Mouse (Mus musculus) heart, embryonic 10.5 days (tissue): ENCODE measurements around the gene Alk. TPM values are rescaled to one million over a fixed set of nuclear protein-coding genes. Genes with fewer than 3 reads are reported as not detected.

Experiments
- DNase-seq: peaks from one replicate; pipeline ENCODE4 v3.0.0-alpha.2; 2017; ENCODE audit warnings: low spot score
- H3K27ac ChIP-seq: fragments of 300-500 bp; sonication (generic); 2 replicates; pipeline ENCODE4 v1.5.1; 2016; ENCODE audit warnings: mild to moderate bottlenecking
- H3K27me3 ChIP-seq: fragments of 300-500 bp; sonication (generic); 2 replicates; pipeline ENCODE4 v1.6.1; 2016; ENCODE audit warnings: mild to moderate bottlenecking; ENCODE audit not compliant: poor library complexity, insufficient read depth, severe bottlenecking
- H3K36me3 ChIP-seq: fragments of 300-500 bp; sonication (generic); 2 replicates; pipeline ENCODE4 v1.6.1; 2016; ENCODE audit warnings: mild to moderate bottlenecking, moderate library complexity
- H3K4me1 ChIP-seq: fragments of 300-500 bp; sonication (generic); 2 replicates; pipeline ENCODE4 v1.6.1; 2016; ENCODE audit warnings: mild to moderate bottlenecking
- H3K4me3 ChIP-seq: fragments of 300-500 bp; sonication (generic); 2 replicates; pipeline ENCODE4 v1.5.1; 2016; ENCODE audit warnings: mild to moderate bottlenecking, moderate library complexity
- H3K9me3 ChIP-seq: fragments of 300-500 bp; sonication (generic); 2 replicates; pipeline ENCODE4 v1.6.1; 2016; ENCODE audit warnings: mild to moderate bottlenecking, moderate library complexity
- WGBS: fragments of 180-500 bp; shearing (Covaris S2); methylation state at CpG from one replicate; pipeline ENCODE4 v1.1.7; 2016; 5-methylcytosine and 5-hydroxymethylcytosine counted together
- polyA plus RNA-seq: library from polyadenylated mRNA; unstranded; fragments of >200 nt; fragmentation: Nextera tagmentation; extraction: Ambion mirVana; gene quantifications from 2 replicates; pipeline ENCODE4 v1.2.1, GENCODE M21; 2016

Alk gene
- polyA plus RNA-seq, 1 experiment from 2014 or later: 0.78 TPM

DNA sequence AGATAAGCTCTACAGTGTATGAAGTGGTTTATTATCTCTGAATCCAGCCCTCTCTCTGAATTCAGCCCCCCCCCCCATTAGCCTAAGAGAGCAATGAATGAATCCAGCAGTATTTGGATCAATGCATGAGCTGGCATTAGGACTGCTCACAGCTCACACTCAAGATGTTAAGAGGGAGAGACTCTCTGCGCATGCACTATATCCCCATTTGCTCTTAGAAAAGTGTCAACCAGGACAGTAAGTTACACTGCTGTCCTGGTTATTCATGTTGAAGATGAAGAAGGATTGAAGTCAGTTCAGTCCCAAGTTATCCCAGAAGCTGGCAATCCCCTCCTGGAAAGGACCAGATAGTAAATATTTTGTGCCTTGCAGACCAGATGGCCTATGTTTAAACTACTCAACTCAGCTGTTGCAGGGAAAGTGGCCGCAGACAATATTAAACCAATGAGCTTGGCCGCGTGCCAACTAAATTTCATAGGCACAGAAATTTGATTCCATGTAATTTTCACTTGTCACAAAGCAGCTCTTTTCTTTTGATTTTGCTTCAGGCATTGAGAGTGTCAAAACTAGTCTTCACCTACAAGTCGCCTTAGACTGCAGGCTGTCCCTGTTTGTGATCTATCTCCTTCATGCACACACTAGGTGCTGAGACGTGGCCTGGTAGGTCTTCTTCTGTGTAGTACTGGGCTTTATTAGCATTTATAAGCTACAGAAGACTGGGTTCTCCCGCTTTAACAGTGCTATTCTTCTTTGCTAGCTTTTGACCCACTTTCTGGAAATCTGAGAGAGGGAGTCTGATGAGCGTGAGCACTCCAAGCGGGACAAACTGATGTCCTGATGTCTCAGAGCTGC is 339.0 kb downstream of the Alk start:
- no peaks in the 10 kb centered on the region for H3K27me3 ChIP-seq

DNA sequence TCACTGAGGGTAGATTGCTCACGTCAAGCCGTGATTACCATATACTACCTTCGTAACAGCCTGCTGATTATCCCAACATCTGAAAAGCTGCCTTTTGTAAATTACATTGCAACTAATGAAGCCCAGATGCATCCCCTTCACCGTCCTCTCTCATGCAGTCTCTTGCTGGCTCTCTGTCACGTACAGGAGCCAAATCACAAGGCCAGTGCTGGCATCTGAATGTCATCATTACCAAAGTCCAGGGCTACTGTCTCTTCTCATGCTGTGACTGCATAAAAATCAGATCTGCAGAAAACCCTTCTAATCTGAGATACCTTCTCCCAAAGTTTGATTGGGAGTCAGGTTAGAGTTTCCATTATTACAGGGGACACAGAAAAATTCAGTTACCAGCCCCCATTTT is 351.0 kb downstream of the Alk start:
- Histone ChIP-seq H3K27me3 (no peaks in the 10 kb centered on the region), H3K4me1 (peaks cover 20% of the 10 kb centered on the region), H3K4me3 (no peak overlapping the region), H3K36me3 (no peaks in the 10 kb centered on the region), H3K27ac (no peak overlapping the region), H3K9me3 (no peaks in the 10 kb centered on the region)
- 87% methylated on average over 5 of the region's 5 CpGs for WGBS
- no peak for DNase-seq

More for the DNA sequence above, 339.0 kb downstream of the Alk start:
- 88% methylated on average over 9 of the region's 9 CpGs for WGBS
- no peak overlapping the region for H3K27ac ChIP-seq
- no peaks in the 10 kb centered on the region for H3K9me3 ChIP-seq
- DNase-seq: no peak
- peaks cover 7% of the 10 kb centered on the region; the same call in 1 of the 2 replicates for H3K4me1 ChIP-seq
- no peaks in the 10 kb centered on the region for H3K36me3 ChIP-seq
- no peak overlapping the region for H3K4me3 ChIP-seq

DNA sequence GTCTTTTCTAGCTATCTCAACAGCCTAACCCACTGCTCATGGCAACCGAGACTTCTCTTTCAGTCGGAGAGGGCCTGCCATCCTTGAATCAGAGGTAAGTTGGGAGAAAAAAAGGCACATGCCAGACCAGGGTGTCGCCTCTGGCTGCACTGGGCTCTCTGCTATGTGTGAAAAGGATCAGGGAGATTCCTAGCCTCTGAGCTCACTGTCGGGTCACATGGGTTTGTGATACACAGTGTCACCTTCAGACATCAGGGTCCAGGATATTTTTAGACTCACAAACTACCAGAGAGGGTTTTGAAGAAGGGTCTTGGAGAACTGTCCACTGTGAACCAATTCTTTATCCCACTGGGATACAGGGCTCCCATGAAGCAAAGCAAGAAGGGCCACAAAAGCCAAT is 352.9 kb downstream of the Alk start:
- peaks cover 20% of the 10 kb centered on the region for H3K4me1 ChIP-seq
- no peak overlapping the region for H3K4me3 ChIP-seq
- WGBS: 37% methylated on average over 4 of the region's 4 CpGs
- no peaks in the 10 kb centered on the region for H3K9me3 ChIP-seq
- no peaks in the 10 kb centered on the region for H3K36me3 ChIP-seq
- H3K27ac ChIP-seq: peak overlapping the region; percentile 59
- H3K27me3 ChIP-seq: no peaks in the 10 kb centered on the region
- DNase-seq: peak; percentile 87

DNA sequence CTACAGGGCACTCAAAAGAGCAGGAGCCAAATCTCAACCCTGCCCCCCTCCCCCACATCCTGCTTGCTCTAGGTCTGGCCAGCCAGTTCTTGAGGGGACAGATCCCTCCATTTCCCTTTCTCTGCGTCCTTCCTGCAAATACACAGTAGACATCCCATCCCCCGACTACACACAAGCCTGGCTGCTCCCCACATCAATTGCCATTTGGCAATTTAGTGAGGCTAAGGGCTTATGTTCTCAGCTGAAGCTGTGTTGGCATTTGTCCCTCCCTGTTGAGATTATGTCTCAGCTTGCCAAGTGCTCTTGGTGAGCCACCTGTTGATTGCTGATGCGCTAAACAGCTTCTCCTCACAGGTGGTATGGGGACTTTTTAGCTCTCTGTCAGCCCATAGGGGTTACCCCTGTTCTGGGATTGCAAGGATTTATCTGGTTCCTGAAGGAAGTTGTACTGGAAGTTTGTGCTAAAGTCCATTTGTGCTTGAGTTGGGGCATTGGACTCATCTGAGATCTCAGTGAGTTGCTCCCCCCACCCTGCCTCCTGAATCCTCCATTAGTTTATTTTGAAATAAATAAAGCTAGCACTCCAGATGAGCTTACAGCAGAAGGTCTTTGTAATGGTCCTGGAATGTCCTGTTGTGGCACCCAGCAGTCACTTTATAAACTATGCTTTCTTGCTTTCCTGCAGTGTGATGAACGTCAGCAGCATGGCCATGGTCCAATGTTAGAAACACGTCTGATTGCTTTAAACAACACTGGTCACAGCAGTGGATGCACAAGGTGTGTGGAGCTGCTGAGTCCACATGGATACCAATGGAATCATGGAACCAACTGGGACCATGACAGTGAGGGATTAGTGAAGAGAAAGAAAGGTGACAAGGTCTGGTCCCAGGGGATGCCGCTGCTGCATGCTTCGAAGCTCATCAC is 353.7 kb downstream of the Alk start:
- Histone ChIP-seq H3K27me3 (no peaks in the 10 kb centered on the region), H3K4me3 (no peak overlapping the region), H3K36me3 (no peaks in the 10 kb centered on the region), H3K9me3 (no peaks in the 10 kb centered on the region), H3K4me1 (peaks cover 20% of the 10 kb centered on the region), H3K27ac (peak overlapping the region; percentile 59)
- DNase-seq: no peak
- 73% methylated on average over 7 of the region's 7 CpGs for WGBS

DNA sequence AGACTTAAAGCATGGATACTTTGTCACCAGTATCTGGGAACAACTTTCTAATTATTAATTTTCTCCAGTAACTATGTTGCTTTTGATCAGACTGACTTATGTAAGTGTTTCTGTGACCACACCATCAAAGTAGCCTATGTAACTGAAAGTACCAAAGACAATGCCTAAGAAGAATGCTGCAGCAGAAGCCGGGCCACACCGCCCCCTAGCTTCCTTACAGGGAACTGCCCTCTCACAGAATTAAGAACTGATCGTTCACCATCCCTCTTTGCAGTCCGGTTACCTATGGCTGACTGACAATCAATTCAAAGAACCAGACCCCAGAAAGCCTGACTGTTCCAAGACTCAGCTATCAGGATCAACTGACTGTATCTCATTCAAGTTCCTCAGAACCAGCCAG is 362.4 kb downstream of the Alk start:
- Histone ChIP-seq H3K27ac (no peak overlapping the region), H3K4me3 (no peak overlapping the region), H3K4me1 (no peaks in the 10 kb centered on the region), H3K36me3 (no peaks in the 10 kb centered on the region), H3K27me3 (no peaks in the 10 kb centered on the region), H3K9me3 (no peaks in the 10 kb centered on the region)
- no peak for DNase-seq
- WGBS: 55% methylated on average over 4 of the region's 4 CpGs

DNA sequence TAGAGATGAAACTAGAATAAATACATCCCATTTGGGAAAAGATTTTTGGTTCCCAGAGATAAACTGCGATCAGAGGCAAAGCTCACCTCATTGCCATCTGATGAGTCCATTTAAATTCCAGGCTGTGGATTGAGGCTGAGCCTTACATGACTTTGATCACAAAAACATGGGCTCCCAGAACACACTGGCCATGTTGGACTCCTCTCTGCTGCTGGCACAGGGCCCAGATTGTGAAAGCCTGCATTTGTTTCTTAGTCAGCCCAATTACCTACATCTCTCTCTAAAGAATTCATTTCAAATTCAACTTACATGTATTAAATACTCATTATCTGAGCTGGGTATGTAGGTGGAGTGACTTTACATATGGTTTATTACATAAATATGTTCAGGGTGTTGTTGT is 367.1 kb downstream of the Alk start:
- no peak overlapping the region for H3K4me3 ChIP-seq
- H3K9me3 ChIP-seq: no peaks in the 10 kb centered on the region
- no peaks in the 10 kb centered on the region for H3K4me1 ChIP-seq
- H3K27ac ChIP-seq: no peak overlapping the region
- no peak for DNase-seq
- WGBS: 91% methylated on average over 1 of the region's 1 CpGs
- no peaks in the 10 kb centered on the region for H3K27me3 ChIP-seq
- no peaks in the 10 kb centered on the region for H3K36me3 ChIP-seq

DNA sequence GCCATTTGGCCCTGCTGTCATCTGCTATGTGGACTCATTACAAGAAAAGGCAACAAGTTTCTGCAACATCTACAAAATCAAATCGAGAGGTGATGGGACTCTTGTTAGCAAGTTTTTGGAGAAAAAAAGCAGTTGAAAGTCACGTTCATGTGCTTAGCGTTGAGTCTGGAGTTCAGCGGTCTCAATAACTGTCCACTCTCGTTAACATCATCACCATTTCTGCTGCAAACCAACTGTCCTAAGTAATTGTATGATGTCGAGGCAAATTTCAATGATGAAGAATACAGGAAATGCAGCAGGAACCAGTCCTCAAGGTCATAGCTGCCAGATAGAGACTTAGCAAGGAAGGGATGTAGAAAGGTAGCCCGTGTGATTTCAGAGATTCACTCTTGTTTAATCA is 373.5 kb downstream of the Alk start:
- Histone ChIP-seq H3K4me1 (no peaks in the 10 kb centered on the region), H3K27ac (no peak overlapping the region), H3K36me3 (no peaks in the 10 kb centered on the region), H3K27me3 (no peaks in the 10 kb centered on the region), H3K4me3 (no peak overlapping the region), H3K9me3 (no peaks in the 10 kb centered on the region)
- WGBS: 89% methylated on average over 7 of the region's 7 CpGs
- no peak for DNase-seq

DNA sequence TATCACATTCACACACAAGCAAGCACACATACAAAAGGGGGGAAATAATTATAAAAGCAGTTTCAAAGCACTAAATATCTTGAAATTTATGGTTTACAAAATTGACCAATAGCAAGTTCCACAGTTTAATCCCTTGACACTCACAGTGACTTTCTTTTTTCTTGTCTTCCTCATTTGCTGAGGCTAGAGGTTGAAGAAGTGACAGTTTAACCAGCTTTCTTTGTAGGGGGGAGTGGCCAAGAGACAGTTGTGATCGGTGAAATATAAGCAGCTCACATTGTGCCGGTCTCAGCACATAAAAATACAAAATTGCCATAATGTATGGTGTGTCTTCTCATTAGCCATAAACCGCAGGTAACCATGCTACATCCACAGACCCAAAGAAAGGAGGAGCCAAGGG is 385.6 kb downstream of the Alk start:
- Histone ChIP-seq H3K4me3 (no peak overlapping the region), H3K9me3 (no peaks in the 10 kb centered on the region), H3K27ac (no peak overlapping the region), H3K4me1 (no peaks in the 10 kb centered on the region), H3K27me3 (no peaks in the 10 kb centered on the region), H3K36me3 (no peaks in the 10 kb centered on the region)
- WGBS: 82% methylated on average over 3 of the region's 3 CpGs
- DNase-seq: no peak

DNA sequence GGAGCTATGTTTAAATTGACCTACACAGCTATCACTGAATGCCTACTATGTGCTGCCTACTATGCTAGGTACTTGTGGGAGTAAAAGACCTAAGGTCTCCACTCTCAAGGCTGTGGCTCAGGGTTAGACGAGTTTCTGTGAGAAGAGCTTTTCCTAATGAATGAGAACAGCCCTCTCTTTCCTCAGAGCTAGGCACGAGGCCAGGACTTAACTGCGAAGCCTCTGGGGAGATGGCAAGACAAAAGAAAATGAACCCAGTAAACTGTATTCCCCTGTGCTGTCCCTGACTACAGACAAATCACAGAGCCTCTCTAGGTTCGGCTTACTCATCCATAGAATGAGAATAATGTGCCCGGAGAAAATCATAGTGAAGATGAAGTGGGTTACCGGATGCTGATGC is 406.9 kb downstream of the Alk start:
- WGBS: 83% methylated on average over 6 of the region's 6 CpGs
- no peak for DNase-seq
- no peak overlapping the region for H3K27ac ChIP-seq

DNA sequence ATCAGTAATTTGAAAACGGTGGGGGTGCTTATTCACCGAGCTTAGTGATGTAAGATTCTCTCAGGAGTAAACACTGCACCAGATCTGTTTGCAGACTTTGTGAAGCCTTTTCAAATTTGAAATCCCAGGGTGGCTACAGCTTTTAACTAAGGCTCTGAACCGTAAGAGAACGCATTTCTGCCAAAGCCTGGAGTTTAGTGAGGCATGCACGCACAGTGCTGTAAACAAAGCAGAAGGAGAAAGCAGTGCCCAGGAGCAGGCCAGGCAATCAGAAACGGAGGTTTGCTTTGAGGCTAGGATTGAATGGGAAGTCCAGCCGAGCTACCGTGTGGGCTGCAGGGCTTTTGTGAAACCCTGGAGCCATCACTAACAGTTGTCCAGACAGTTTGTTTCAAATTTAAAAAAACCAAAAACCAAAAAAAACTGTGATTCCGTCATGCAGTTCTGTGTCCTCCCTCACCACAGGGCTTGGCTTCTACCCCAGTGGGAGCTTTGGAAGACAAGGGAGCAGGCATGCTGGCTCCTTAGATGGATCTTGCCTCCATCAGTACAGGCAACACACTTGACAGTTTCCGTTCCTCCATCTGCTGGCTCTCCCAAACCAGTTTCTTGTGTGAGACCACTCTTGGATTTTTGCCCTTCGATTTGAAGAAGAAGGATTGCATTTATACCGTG is 409.3 kb downstream of the Alk start:
- WGBS: 48% methylated on average over 12 of the region's 12 CpGs
- DNase-seq: no peak

More for the DNA sequence above, 406.9 kb downstream of the Alk start:
- Histone ChIP-seq H3K27me3 (no peaks in the 10 kb centered on the region), H3K4me3 (no peak overlapping the region), H3K4me1 (no peaks in the 10 kb centered on the region), H3K36me3 (no peaks in the 10 kb centered on the region), H3K9me3 (no peaks in the 10 kb centered on the region)

DNA sequence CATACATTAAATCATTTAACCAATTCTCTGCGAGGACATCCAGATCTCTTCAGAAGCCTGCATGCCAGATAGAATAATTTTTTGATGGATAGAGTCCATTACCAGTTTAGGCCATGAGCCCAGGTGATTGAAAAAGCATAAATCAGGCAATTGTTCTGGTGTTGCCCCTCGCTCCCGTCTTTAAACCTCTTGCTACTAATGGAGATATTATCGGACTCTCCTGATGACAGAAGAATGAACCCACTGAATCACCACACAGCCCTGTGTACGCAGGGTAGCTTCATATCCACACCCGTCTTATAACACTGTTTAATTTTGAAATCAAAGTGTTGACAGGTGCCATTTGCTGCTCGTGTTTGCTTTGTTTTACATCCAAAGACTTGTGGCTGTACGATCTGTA is 413.9 kb downstream of the Alk start:
- Histone ChIP-seq H3K4me3 (no peak overlapping the region), H3K27ac (no peak overlapping the region), H3K4me1 (no peaks in the 10 kb centered on the region), H3K36me3 (no peaks in the 10 kb centered on the region), H3K9me3 (no peaks in the 10 kb centered on the region), H3K27me3 (no peaks in the 10 kb centered on the region)
- DNase-seq: no peak
- WGBS: 81% methylated on average over 8 of the region's 8 CpGs

More for the DNA sequence above, 409.3 kb downstream of the Alk start:
- Histone ChIP-seq H3K27ac (no peak overlapping the region), H3K4me3 (no peak overlapping the region), H3K4me1 (no peaks in the 10 kb centered on the region), H3K9me3 (no peaks in the 10 kb centered on the region), H3K27me3 (no peaks in the 10 kb centered on the region), H3K36me3 (no peaks in the 10 kb centered on the region)

DNA sequence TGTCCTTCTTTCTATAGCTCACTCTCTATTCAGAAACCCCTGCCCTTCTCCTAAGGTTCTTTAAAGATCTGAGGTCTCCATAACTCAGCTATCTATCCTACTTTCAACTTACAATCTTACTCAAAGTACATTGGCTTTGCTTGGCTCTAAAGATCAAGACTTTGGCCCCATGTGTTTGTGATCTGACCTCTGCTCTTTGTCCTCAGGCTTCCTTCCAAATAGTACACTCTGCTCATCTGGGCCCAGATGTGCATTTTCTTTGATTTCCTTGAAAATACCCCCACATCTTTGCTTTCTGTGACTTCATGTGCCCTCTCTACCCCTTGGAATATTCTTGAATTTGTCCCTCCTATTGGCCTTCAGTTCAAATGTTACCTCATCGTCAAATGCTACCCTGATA is 417.4 kb downstream of the Alk start:
- Histone ChIP-seq H3K27ac (no peak overlapping the region), H3K4me3 (no peak overlapping the region), H3K27me3 (no peaks in the 10 kb centered on the region), H3K9me3 (no peaks in the 10 kb centered on the region), H3K36me3 (no peaks in the 10 kb centered on the region), H3K4me1 (no peaks in the 10 kb centered on the region)
- 84% methylated on average over 1 of the region's 1 CpGs for WGBS
- DNase-seq: no peak

DNA sequence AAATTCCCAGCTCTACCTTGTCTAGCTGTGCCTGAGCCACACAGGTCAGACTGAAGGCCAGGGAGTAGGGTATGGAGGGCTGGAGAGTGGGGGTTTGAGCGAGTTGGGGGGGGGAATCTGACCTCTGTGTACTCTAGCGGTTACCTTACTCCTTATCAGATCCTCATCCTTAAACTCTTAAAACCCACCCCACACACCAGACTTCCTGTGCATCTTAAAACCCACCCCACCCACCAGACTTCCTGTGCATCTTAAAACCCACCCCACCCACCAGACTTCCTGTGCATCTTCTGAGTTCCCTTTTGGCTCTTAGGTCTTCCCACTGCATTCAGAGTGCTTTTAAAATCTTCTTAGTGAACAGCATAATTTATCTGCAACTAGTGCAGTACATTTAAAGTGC is 422.0 kb downstream of the Alk start:
- no peak for DNase-seq
- 50% methylated on average over 2 of the region's 2 CpGs for WGBS

More for the DNA sequence above, 422.0 kb downstream of the Alk start:
- Histone ChIP-seq H3K9me3 (no peaks in the 10 kb centered on the region), H3K4me1 (no peaks in the 10 kb centered on the region), H3K27me3 (no peaks in the 10 kb centered on the region), H3K36me3 (no peaks in the 10 kb centered on the region), H3K27ac (no peak overlapping the region), H3K4me3 (no peak overlapping the region)
